Mouse (Mus musculus) forebrain, embryonic 13.5 days (tissue): ENCODE measurements around the gene Ank. TPM values are rescaled to one million over a fixed set of nuclear protein-coding genes. Genes with fewer than 3 reads are reported as not detected.
A peak's percentile ranks its signal among the peaks of the same experiment; 100 is the strongest.

Source experiments
- ATAC-seq: fragments of 200-750 bp; cut with Nextera tagmentation; 2 replicates; pipeline ENCODE4 v1.8.0; 2017
- H3K27ac ChIP-seq: fragments of 300-500 bp; sonication (generic); 2 replicates; pipeline ENCODE4 v1.5.1; 2015; ENCODE audit warnings: inconsistent platforms, mild to moderate bottlenecking, moderate library complexity
- H3K27me3 ChIP-seq: fragments of 300-500 bp; sonication (generic); 2 replicates; pipeline ENCODE4 v1.6.1; 2015; ENCODE audit warnings: mild to moderate bottlenecking, inconsistent platforms
- H3K36me3 ChIP-seq: fragments of 300-500 bp; sonication (generic); 2 replicates; pipeline ENCODE4 v1.6.1; 2015; ENCODE audit warnings: mild to moderate bottlenecking, inconsistent platforms; ENCODE audit not compliant: poor library complexity, severe bottlenecking
- H3K4me1 ChIP-seq: fragments of 300-500 bp; sonication (generic); 2 replicates; pipeline ENCODE4 v1.6.1; 2015; ENCODE audit warnings: inconsistent platforms
- H3K4me2 ChIP-seq: fragments of 300-500 bp; sonication (generic); 2 replicates; pipeline ENCODE4 v1.6.1; 2015; ENCODE audit warnings: inconsistent platforms, mild to moderate bottlenecking, moderate library complexity
- H3K4me3 ChIP-seq: fragments of 300-500 bp; sonication (generic); 2 replicates; pipeline ENCODE4 v1.5.1; 2015; ENCODE audit warnings: mild to moderate bottlenecking, inconsistent platforms
- H3K9ac ChIP-seq: fragments of 300-500 bp; sonication (generic); 2 replicates; pipeline ENCODE4 v1.6.1; 2015; ENCODE audit warnings: mild to moderate bottlenecking, inconsistent platforms
- H3K9me3 ChIP-seq: fragments of 300-500 bp; sonication (generic); replicated peaks from 2 replicates; pipeline ENCODE4 v1.6.1; 2016; ENCODE audit warnings: inconsistent platforms
- WGBS: fragments of 180-500 bp; shearing (Covaris S2); methylation state at CpG from one replicate; pipeline ENCODE4 v1.1.7; 2015; 5-methylcytosine and 5-hydroxymethylcytosine counted together
- polyA plus RNA-seq: library from polyadenylated mRNA; unstranded; fragments of >200 nt; fragmentation: Nextera tagmentation; extraction: Ambion mirVana; gene quantifications from 2 replicates; pipeline ENCODE4 v1.2.1, GENCODE M21; 2015

Ank gene
- polyA plus RNA-seq, 1 experiment from 2014 or later, result 9.7 TPM

GRCm38 (mm10) chr15:27487059-27487458 lies 20.6 kb downstream of the Ank start:
- ATAC-seq, result no peak
- H3K9me3 ChIP-seq, result no peaks in the 10 kb centered on the region
- peaks cover 34% of the 10 kb centered on the region for H3K4me1 ChIP-seq
- no peak overlapping the region for H3K27ac ChIP-seq
- H3K4me2 ChIP-seq, result no peak overlapping the region
- no peak overlapping the region for H3K4me3 ChIP-seq
- H3K27me3 ChIP-seq, result no peaks in the 10 kb centered on the region
- H3K9ac ChIP-seq, result no peak overlapping the region
- no peaks in the 10 kb centered on the region for H3K36me3 ChIP-seq
- 53% methylated on average over 8 of the region's 8 CpGs for WGBS

DNA sequence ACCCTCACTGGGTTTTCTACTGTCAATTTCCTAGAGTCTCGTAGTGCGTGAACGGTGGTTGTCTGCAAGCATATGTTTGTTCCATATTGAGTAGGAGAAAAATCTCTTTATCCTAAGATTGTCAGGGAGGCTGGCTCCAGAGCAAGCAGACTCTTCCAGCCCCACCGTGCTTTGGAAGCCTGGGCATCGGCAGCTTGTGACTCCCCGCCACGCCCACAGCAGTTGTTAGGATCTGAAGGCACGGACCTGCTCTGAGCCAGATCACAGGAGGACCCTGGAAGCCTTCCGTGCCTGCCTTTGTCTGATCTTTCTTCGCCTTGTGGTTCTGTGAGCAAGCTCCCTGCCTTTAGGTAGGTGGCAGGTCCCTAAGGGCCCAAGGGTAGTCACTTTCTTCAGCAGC lies 21.6 kb downstream of the Ank start:
- H3K27me3 ChIP-seq, result no peaks in the 10 kb centered on the region
- peak; percentile 58 for ATAC-seq
- H3K4me2 ChIP-seq, result no peak overlapping the region
- H3K4me1 ChIP-seq, result peaks cover 34% of the 10 kb centered on the region
- peak overlapping the region; percentile 60; the same call in 1 of the 2 replicates for H3K27ac ChIP-seq
- 49% methylated on average over 10 of the region's 10 CpGs for WGBS
- peak overlapping the region; percentile 10; the same call in 1 of the 2 replicates for H3K9ac ChIP-seq
- H3K9me3 ChIP-seq, result no peaks in the 10 kb centered on the region
- no peaks in the 10 kb centered on the region for H3K36me3 ChIP-seq
- no peak overlapping the region for H3K4me3 ChIP-seq

DNA sequence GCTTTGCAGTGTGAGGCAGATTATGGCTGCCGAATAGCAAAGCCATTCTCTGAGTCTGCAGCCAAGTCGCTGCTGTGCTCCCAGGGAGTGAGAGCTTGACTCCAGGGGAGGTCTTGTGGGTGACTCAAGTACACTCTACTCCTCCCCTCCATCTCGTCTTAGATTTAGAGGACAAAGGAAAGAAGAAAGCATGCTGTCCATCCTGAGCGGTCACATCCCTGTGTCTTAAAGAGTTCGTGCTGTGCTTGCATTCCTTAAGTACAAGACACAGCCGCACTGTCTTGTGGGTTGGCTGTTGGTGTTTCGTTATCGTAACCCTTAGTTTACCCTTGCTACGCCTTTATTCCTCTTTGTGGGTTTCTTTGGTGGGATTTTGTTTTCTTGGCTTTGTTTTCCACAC lies 24.2 kb downstream of the Ank start:
- Histone ChIP-seq H3K27me3 (no peaks in the 10 kb centered on the region), H3K27ac (no peak overlapping the region), H3K9me3 (no peaks in the 10 kb centered on the region), H3K4me2 (no peak overlapping the region), H3K4me1 (peaks cover 48% of the 10 kb centered on the region), H3K9ac (no peak overlapping the region), H3K4me3 (no peak overlapping the region), H3K36me3 (no peaks in the 10 kb centered on the region)
- 58% methylated on average over 9 of the region's 9 CpGs for WGBS
- ATAC-seq, result no peak

DNA sequence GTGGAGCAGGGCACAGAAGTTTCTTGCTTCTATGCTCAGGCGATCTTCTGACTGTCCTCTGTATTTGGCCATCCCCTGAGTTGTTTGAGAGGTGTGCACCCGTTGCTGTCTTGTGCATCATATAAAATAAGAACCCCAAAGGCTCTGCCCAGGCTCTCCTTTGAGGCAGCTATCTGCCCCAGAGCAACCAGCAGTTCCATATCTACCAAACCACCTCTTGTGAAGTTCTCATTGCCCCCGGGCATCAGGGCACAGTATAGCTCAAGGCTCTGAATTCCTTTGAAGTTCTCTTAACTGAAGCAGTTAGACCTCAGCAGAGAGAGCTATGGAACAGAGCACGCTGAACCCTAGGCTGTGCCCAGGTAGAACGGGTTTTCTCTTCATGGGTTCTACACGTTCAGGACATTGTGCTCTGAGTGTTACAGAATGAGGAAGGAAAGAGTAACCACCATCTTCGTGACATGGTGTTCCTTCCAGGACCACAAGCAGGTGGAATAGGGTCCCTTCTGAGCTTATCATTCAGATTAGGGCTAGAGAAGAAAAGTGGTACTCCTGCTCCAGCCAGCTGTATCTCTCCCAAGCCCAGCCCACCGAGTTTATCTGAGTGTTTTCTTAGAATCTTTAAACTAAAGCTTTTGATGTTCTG lies 25.1 kb downstream of the Ank start:
- no peak for ATAC-seq
- Histone ChIP-seq H3K9me3 (no peaks in the 10 kb centered on the region), H3K4me1 (peaks cover 46% of the 10 kb centered on the region), H3K4me2 (no peak overlapping the region), H3K27ac (no peak overlapping the region), H3K27me3 (no peaks in the 10 kb centered on the region), H3K4me3 (no peak overlapping the region), H3K9ac (no peak overlapping the region), H3K36me3 (no peaks in the 10 kb centered on the region)
- WGBS, result 92% methylated on average over 8 of the region's 8 CpGs

GRCm38 (mm10) chr15:27492156-27492555 lies 25.7 kb downstream of the Ank start:
- WGBS, result 96% methylated on average over 10 of the region's 10 CpGs
- Histone ChIP-seq H3K27me3 (no peaks in the 10 kb centered on the region), H3K36me3 (no peaks in the 10 kb centered on the region), H3K4me2 (no peak overlapping the region), H3K9me3 (no peaks in the 10 kb centered on the region), H3K4me1 (peaks cover 44% of the 10 kb centered on the region), H3K4me3 (no peak overlapping the region), H3K27ac (no peak overlapping the region), H3K9ac (no peak overlapping the region)
- ATAC-seq, result no peak

DNA sequence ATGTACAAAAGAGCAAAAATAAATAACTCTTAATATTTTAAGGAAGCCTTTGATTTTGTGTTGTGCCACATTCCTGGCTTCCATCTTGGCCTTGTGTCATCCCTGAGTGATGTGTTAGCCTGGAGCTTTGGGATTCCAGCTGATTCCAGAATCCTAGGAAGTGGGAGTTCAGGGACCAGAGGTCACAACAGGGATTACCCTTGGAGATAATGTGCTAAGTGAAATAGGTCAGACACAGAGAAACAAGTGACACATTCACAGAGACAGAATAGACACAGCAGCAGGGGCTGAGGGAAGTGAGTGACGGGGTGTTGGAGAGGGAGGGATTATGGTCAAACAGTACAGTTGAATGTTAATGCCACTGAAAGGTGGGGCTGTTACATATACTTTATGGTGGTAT lies 26.3 kb downstream of the Ank start:
- no peak overlapping the region for H3K4me2 ChIP-seq
- ATAC-seq, result no peak
- no peak overlapping the region for H3K9ac ChIP-seq
- H3K9me3 ChIP-seq, result no peaks in the 10 kb centered on the region
- no peak overlapping the region for H3K4me3 ChIP-seq
- H3K27me3 ChIP-seq, result no peaks in the 10 kb centered on the region
- H3K36me3 ChIP-seq, result no peaks in the 10 kb centered on the region
- peaks cover 41% of the 10 kb centered on the region for H3K4me1 ChIP-seq
- H3K27ac ChIP-seq, result no peak overlapping the region
- WGBS, result 57% methylated on average over 1 of the region's 1 CpGs

DNA sequence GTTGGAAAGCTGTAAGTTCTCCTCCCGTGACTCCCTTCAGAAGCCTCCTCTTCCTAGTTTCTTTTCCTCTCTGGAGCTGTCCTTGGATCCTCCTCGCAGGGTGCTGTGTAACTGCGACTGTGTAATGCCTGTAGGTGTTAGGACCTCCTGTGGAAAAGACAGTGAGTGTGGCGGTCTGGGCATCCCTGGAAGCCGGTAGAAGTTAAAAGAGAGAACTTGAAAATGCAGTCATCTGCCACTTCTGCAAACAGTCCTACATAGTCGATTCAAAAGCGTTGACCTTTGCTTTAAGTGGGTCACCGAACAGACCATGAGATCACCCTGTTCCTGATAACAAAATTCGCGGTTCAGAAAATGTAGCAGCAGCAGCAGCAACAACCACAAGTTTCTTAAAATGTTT lies 27.0 kb downstream of the Ank start:
- Histone ChIP-seq H3K9me3 (no peaks in the 10 kb centered on the region), H3K9ac (no peak overlapping the region), H3K36me3 (no peaks in the 10 kb centered on the region), H3K4me2 (no peak overlapping the region), H3K27me3 (no peaks in the 10 kb centered on the region), H3K4me1 (peaks cover 34% of the 10 kb centered on the region), H3K4me3 (no peak overlapping the region), H3K27ac (no peak overlapping the region)
- WGBS, result 52% methylated on average over 10 of the region's 10 CpGs
- no peak for ATAC-seq

- H3K4me1 ChIP-seq, result peaks cover 33% of the 10 kb centered on the region
- no peak overlapping the region for H3K4me3 ChIP-seq
- WGBS, result 58% methylated on average over 5 of the region's 5 CpGs
- ATAC-seq, result no peak; the same call in 1 of the 2 replicates
- H3K4me2 ChIP-seq, result no peak overlapping the region
- H3K9ac ChIP-seq, result no peak overlapping the region
- no peak overlapping the region for H3K27ac ChIP-seq
- no peaks in the 10 kb centered on the region for H3K36me3 ChIP-seq
- H3K9me3 ChIP-seq, result no peaks in the 10 kb centered on the region
- H3K27me3 ChIP-seq, result no peaks in the 10 kb centered on the region
Observed at GRCm38 (mm10) chr15:27495981-27496401, 29.5 kb downstream of the Ank start.

DNA sequence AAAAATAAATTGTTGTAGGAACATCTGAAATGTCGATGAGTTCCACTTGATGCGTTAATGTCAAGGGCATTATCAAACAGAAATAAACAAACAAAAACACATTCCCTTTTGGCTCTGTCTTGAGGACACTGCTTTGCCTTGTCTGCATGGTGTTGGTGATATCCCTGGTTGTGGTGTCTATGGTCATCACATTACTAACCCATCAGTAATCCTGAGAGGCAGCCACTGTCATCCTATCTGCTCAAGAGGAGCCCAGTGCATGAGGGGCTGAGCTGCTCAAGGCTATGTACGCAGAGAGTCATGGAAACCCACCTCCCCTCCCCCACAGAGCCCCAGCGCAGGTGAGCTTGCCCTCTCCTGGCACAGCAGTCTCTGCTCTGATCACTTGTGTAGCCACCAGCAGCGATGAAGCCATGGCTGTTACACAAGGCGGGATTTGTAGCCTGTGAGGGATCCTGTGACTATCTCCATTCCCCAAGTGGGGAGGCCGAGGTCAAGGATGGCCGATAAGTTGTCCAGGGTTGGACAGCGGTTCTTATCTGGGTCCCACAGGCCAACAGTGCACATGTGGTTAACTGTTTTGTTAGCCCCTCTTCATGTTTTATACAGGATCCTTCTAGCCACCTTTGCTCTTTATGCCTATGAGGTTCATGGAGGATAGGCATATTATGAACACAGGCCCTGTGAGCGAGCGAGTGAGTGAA lies 30.3 kb downstream of the Ank start:
- H3K4me1 ChIP-seq, result peaks cover 33% of the 10 kb centered on the region
- no peak for ATAC-seq
- H3K36me3 ChIP-seq, result no peaks in the 10 kb centered on the region
- H3K27me3 ChIP-seq, result no peaks in the 10 kb centered on the region
- H3K4me2 ChIP-seq, result no peak overlapping the region
- H3K9me3 ChIP-seq, result no peaks in the 10 kb centered on the region
- H3K4me3 ChIP-seq, result no peak overlapping the region
- 86% methylated on average over 11 of the region's 11 CpGs for WGBS
- H3K9ac ChIP-seq, result no peak overlapping the region
- no peak overlapping the region for H3K27ac ChIP-seq

GRCm38 (mm10) chr15:27497300-27497997 lies 31.0 kb downstream of the Ank start:
- Histone ChIP-seq H3K4me1 (peaks cover 36% of the 10 kb centered on the region), H3K27me3 (no peaks in the 10 kb centered on the region), H3K4me2 (no peak overlapping the region), H3K9me3 (no peaks in the 10 kb centered on the region), H3K36me3 (no peaks in the 10 kb centered on the region), H3K27ac (no peak overlapping the region), H3K4me3 (no peak overlapping the region), H3K9ac (no peak overlapping the region)
- ATAC-seq, result no peak
- 68% methylated on average over 7 of the region's 7 CpGs for WGBS

DNA sequence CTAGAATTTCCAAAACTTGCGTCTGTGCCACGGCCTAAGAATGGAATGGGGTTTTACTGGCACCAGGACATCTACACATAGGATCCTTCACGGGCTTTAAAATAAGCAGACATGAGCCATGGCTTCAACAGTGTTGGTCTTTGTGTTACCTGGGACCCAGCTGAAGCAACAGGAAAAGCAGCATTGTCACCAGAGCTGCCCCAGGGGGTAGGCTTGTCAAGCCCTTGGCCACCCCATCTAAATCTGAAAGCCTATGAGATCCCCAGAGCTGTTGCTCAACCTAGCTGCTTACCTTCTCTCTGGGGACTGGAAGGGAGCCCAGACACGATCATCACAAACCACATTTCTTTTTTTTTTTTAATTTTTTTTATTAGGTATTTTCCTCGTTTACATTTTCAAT lies 31.6 kb downstream of the Ank start:
- no peaks in the 10 kb centered on the region for H3K27me3 ChIP-seq
- H3K4me3 ChIP-seq, result no peak overlapping the region
- peaks cover 39% of the 10 kb centered on the region for H3K4me1 ChIP-seq
- H3K9ac ChIP-seq, result no peak overlapping the region
- WGBS, result 89% methylated on average over 5 of the region's 5 CpGs
- H3K9me3 ChIP-seq, result no peaks in the 10 kb centered on the region
- H3K4me2 ChIP-seq, result no peak overlapping the region
- H3K27ac ChIP-seq, result no peak overlapping the region
- no peak for ATAC-seq
- H3K36me3 ChIP-seq, result no peaks in the 10 kb centered on the region

GRCm38 (mm10) chr15:27500390-27500789 lies 33.9 kb downstream of the Ank start:
- Histone ChIP-seq H3K9me3 (no peaks in the 10 kb centered on the region), H3K4me2 (no peak overlapping the region), H3K36me3 (no peaks in the 10 kb centered on the region), H3K4me3 (no peak overlapping the region), H3K9ac (no peak overlapping the region), H3K27me3 (no peaks in the 10 kb centered on the region), H3K27ac (no peak overlapping the region), H3K4me1 (peaks cover 21% of the 10 kb centered on the region)
- WGBS, result 85% methylated on average over 15 of the region's 15 CpGs
- ATAC-seq, result no peak
